Mouse (Mus musculus) limb, embryonic 13.5 days (tissue): ENCODE measurements at regions not wholly inside any gene's neighbourhood (a gene's known extent, or its start where the extent isn't known, plus 50 kb on each side); places are given as distances from the start of the nearest gene placed in this dataset.

ENCODE experiments used
- ATAC-seq: fragments of 200-750 bp; cut with Nextera tagmentation; 2 replicates; pipeline ENCODE4 v1.8.0; 2017; ENCODE audit warnings: low read depth, moderate number of reproducible peaks, moderate TSS enrichment; ENCODE audit not compliant: low FRiP score
- H3K27ac ChIP-seq: fragments of 300-500 bp; sonication (generic); 2 replicates; pipeline ENCODE4 v1.5.1; 2015; ENCODE audit warnings: inconsistent platforms, mild to moderate bottlenecking, moderate library complexity
- H3K27me3 ChIP-seq: fragments of 300-500 bp; sonication (generic); 2 replicates; pipeline ENCODE4 v1.6.1; 2015; ENCODE audit warnings: mild to moderate bottlenecking, inconsistent platforms
- H3K36me3 ChIP-seq: fragments of 300-500 bp; sonication (generic); 2 replicates; pipeline ENCODE4 v1.6.1; 2015; ENCODE audit warnings: inconsistent platforms, mild to moderate bottlenecking, moderate library complexity
- H3K4me1 ChIP-seq: fragments of 300-500 bp; sonication (generic); 2 replicates; pipeline ENCODE4 v1.6.1; 2015; ENCODE audit warnings: inconsistent platforms
- H3K4me2 ChIP-seq: fragments of 300-500 bp; sonication (generic); replicated peaks from 2 replicates; pipeline ENCODE4 v1.6.1; 2015; ENCODE audit warnings: inconsistent platforms, mild to moderate bottlenecking, moderate library complexity
- H3K4me3 ChIP-seq: fragments of 300-500 bp; sonication (generic); 2 replicates; pipeline ENCODE4 v1.5.1; 2015; ENCODE audit warnings: moderate library complexity, mild to moderate bottlenecking, inconsistent platforms
- H3K9ac ChIP-seq: fragments of 300-500 bp; sonication (generic); 2 replicates; pipeline ENCODE4 v1.6.1; 2015; ENCODE audit warnings: mild to moderate bottlenecking, inconsistent platforms
- H3K9me3 ChIP-seq: fragments of 300-500 bp; sonication (generic); 2 replicates; pipeline ENCODE4 v1.6.1; 2016; ENCODE audit warnings: inconsistent platforms
- WGBS: fragments of 180-500 bp; shearing (Covaris S2); methylation state at CpG from one replicate; pipeline ENCODE4 v1.1.7; 2015; 5-methylcytosine and 5-hydroxymethylcytosine counted together

DNA sequence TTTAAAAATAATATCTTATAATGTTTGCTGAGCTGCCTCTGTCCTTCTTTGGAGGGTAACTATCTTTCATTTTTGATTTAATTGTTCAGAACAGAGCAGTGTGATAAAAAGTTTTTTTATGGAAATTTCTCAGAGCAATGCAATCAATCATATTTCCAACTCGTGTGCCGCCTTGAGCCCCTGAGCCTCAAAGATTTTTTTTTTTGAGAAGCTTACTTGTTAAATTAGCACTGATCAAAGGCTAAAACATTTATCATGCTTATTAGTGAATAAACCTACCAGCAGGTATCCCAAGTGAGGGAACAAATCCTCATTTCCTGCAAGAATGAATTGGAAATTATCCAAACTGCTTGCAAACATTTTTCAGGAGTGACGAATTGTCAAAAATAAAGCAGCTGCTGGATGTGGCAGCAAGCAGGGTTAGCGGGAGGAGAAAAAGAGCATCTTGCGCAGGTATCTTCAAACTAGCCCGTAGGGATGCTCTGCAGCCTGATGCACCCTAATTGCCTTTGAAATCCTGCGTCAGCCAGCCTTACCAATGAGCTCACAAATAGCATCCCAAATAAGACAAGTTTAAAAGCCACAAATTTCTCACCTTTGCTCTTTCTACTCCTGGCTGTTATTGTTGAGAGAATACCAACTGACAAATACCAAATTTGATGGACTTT, 637.0 kb upstream of the Rorb start:
- Histone ChIP-seq H3K9me3 (no peaks in the 10 kb centered on the region), H3K27ac (no peak overlapping the region), H3K4me3 (no peak overlapping the region), H3K4me2 (no peak overlapping the region), H3K9ac (no peak overlapping the region), H3K27me3 (no peaks in the 10 kb centered on the region), H3K4me1 (no peaks in the 10 kb centered on the region), H3K36me3 (no peaks in the 10 kb centered on the region)
- no peak for ATAC-seq
- 59% methylated on average over 7 of the region's 7 CpGs for WGBS

- H3K4me3 ChIP-seq: no peak overlapping the region
- H3K4me1 ChIP-seq: no peaks in the 10 kb centered on the region
- ATAC-seq: no peak
- H3K4me2 ChIP-seq: no peak overlapping the region
- no peaks in the 10 kb centered on the region for H3K27me3 ChIP-seq
- no peaks in the 10 kb centered on the region for H3K9me3 ChIP-seq
- H3K27ac ChIP-seq: no peak overlapping the region
- H3K36me3 ChIP-seq: no peaks in the 10 kb centered on the region
- no peak overlapping the region for H3K9ac ChIP-seq
- WGBS: 77% methylated on average over 4 of the region's 4 CpGs
These were observed 608.9 kb upstream of the Rorb start for GRCm38 (mm10) chr19:19719939-19720338.
